Mouse (Mus musculus) cortical plate, adult 2 months (tissue): Measurements from ENCODE around the gene Luzp2. TPM values are rescaled to one million over a fixed set of nuclear protein-coding genes. Genes with fewer than 3 reads are reported as not detected.

Source experiments
- H3K27ac ChIP-seq: fragments of 200-500 bp; 2 replicates; pipeline ENCODE4 v1.5.1; 2012; ENCODE audit warnings: low read length, control low read depth, inconsistent platforms; ENCODE audit not compliant: insufficient read depth
- H3K4me1 ChIP-seq: fragments of 200-500 bp; 2 replicates; pipeline ENCODE4 v1.6.1; 2011; ENCODE audit warnings: low read length; ENCODE audit not compliant: control insufficient read depth, insufficient read depth
- H3K4me3 ChIP-seq: fragments of 200-500 bp; 2 replicates; pipeline ENCODE4 v1.5.1; 2011; ENCODE audit warnings: mild to moderate bottlenecking, low read length, control low read depth; ENCODE audit not compliant: insufficient read depth
- CTCF ChIP-seq: fragments of 200-500 bp; IDR thresholded peaks from 2 replicates; pipeline ENCODE4 v1.5.1; 2011; ENCODE audit warnings: mild to moderate bottlenecking, control low read depth, low read length; ENCODE audit not compliant: insufficient read depth; ENCODE audit errors: extremely low read depth
- POLR2A ChIP-seq: fragments of 200-500 bp; IDR thresholded peaks from 2 replicates; pipeline ENCODE4 v1.6.1; 2011; ENCODE audit warnings: mild to moderate bottlenecking, low read length, control low read depth; ENCODE audit not compliant: insufficient read depth; ENCODE audit errors: extremely low read depth
- polyA plus RNA-seq: library from polyadenylated mRNA; depleted of rRNA; stranded (reverse); fragments of >200 nt; gene quantifications from 2 replicates; pipeline ENCODE4 v1.2.3, GENCODE M21; 2012

Luzp2 gene
- polyA plus RNA-seq, 1 experiment, result 64.3 TPM

- H3K4me1 ChIP-seq, result no peaks in the 10 kb centered on the region
- TF ChIP-seq CTCF (no peak), POLR2A (no peak)
- no peak overlapping the region for H3K4me3 ChIP-seq
- no peak overlapping the region; the same call in 1 of the 2 replicates for H3K27ac ChIP-seq
These were observed 26.0 kb downstream of the Luzp2 start for GRCm38 (mm10) chr7:54861230-54861856.

- TF ChIP-seq POLR2A (no peak), CTCF (no peak)
- Histone ChIP-seq H3K4me3 (no peak overlapping the region), H3K4me1 (no peaks in the 10 kb centered on the region), H3K27ac (no peak overlapping the region)
These were observed 43.8 kb downstream of the Luzp2 start for GRCm38 (mm10) chr7:54878928-54879644.

- Histone ChIP-seq H3K4me3 (no peak overlapping the region), H3K4me1 (no peaks in the 10 kb centered on the region), H3K27ac (no peak overlapping the region)
- TF ChIP-seq POLR2A (no peak), CTCF (no peak)
These were observed 58.7 kb downstream of the Luzp2 start for GRCm38 (mm10) chr7:54893709-54894627.

- Histone ChIP-seq H3K27ac (no peak overlapping the region), H3K4me3 (no peak overlapping the region), H3K4me1 (no peaks in the 10 kb centered on the region)
- no peak for TF ChIP-seq CTCF
- TF ChIP-seq POLR2A, result no peak
These were observed 63.3 kb downstream of the Luzp2 start for GRCm38 (mm10) chr7:54898589-54898988.

DNA sequence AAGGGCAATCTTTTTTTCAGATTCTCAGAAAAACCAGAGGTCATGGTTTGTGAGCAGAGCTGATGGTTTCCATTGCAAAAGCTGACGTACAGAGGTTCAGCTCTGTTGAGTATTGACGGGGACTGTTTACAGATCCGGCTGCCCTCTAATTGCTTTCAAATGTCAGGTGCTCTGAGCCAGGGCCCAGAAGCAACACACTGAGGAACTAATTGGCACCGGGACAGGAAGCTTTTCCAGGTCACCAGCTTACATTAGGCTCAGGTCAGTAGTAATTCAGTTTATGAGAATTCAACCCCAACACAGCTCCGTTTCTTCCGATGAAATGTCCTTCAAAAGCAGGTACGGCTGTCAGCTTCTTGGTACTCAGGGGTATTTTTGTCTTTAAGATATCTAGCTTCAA lies 74.7 kb downstream of the Luzp2 start:
- no peaks in the 10 kb centered on the region for H3K4me1 ChIP-seq
- TF ChIP-seq CTCF (no peak), POLR2A (no peak)
- H3K27ac ChIP-seq, result no peak overlapping the region
- no peak overlapping the region for H3K4me3 ChIP-seq

- H3K4me1 ChIP-seq, result no peaks in the 10 kb centered on the region
- H3K27ac ChIP-seq, result no peak overlapping the region
- H3K4me3 ChIP-seq, result no peak overlapping the region
- TF ChIP-seq CTCF, result no peak
- no peak for TF ChIP-seq POLR2A
These were observed 78.7 kb downstream of the Luzp2 start for GRCm38 (mm10) chr7:54914030-54914429.

DNA sequence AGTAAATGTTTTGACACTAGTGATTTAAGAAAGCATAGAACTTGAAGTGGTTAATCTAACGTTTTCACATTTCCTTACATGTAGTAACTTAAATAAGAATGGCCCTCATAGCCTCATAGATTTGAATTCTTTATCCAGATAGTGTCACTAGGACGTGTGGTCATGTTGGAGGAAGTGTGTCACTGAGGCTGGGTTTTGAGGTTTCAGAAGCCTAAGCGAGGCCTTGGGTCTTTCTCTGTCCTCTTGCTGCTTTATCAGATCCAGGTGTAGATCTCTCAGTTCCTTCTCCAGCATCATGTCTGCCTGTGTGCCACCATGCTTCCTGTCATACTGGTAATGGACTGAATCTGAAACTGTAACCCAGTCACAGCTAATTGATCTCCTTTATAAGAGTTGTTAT lies 86.7 kb downstream of the Luzp2 start:
- no peak for TF ChIP-seq CTCF
- no peak for TF ChIP-seq POLR2A

DNA sequence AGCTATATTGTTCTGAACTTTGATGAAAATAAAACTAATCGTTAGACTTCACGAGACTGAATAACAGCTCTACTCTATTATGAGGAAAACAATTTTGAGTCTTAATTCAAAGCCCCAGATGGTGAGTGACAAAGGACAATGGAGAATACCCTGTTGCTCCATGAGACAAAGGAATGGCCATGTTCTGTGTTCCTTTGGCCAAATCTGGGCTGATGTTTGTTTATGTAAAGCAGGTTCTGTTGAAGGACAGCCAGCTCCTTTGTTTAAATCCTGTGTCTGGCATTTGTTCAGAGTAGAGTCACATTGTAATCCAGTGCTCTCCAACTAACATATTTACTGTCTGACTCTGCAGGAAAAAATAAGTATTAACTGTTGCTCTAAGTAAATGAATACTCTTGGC lies 121.5 kb downstream of the Luzp2 start:
- TF ChIP-seq POLR2A, result no peak
- TF ChIP-seq CTCF, result no peak
- no peaks in the 10 kb centered on the region for H3K4me1 ChIP-seq
- H3K4me3 ChIP-seq, result no peak overlapping the region
- H3K27ac ChIP-seq, result no peak overlapping the region

More for the DNA sequence above, 86.7 kb downstream of the Luzp2 start:
- Histone ChIP-seq H3K27ac (no peak overlapping the region), H3K4me1 (no peaks in the 10 kb centered on the region), H3K4me3 (no peak overlapping the region)

GRCm38 (mm10) chr7:54962678-54963077 lies 127.4 kb downstream of the Luzp2 start:
- Histone ChIP-seq H3K4me1 (no peaks in the 10 kb centered on the region), H3K27ac (no peak overlapping the region), H3K4me3 (no peak overlapping the region)
- no peak for TF ChIP-seq POLR2A
- no peak for TF ChIP-seq CTCF

GRCm38 (mm10) chr7:54977372-54977771 lies 142.1 kb downstream of the Luzp2 start:
- Histone ChIP-seq H3K4me3 (no peak overlapping the region), H3K4me1 (no peaks in the 10 kb centered on the region), H3K27ac (no peak overlapping the region)
- no peak for TF ChIP-seq POLR2A
